ENCODE assay signal across 11 mouse cellular contexts in the genomic region with DNA sequence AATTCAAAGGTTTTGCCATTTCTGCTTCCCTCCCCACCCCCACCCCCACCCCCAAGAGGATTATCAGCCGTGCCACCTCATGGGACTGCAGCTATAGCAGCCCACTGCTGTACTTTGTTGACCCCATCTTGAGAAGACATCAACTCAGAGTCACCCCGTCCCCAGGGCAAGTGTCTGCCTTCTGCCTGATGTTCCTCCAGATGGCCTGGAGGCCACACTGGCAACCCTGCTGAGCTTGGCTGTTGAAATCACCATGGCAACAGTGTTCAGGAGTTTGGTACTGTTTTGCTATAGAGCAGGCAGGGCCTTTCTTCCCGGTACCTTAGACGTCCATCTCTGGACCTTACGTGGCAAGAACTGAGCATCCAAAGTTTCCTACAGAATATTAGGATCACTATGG.
A peak's percentile ranks its signal among the peaks of the same experiment; 100 is the strongest.
DNase-seq lines count a peak whose midpoint lies in the region; ATAC-seq lines count a peak whose summit lies in the region.
"Had no signal": no experiment of that assay in that cellular context is flagged by ENCODE, and none has a peak within 500 bp of the region (broad histone marks: within the 10 kb centered on the region; RNA-seq: fewer than 3 reads in every experiment).

No protein-coding gene starts in this region.

- WGBS in heart, embryonic 10.5 days, result 60% methylated on average over 5 of the region's 5 CpGs
- 14% methylated on average over 5 of the region's 5 CpGs for WGBS in hindbrain, embryonic 14.5 days
- 15% methylated on average over 5 of the region's 5 CpGs for WGBS in neural tube, embryonic 14.5 days

- peaks cover 46% of the 10 kb centered on the region for H3K27me3 ChIP-seq in heart, embryonic 10.5 days (ENCODE audit: insufficient read depth, poor library complexity, severe bottlenecking)
- H3K27me3 ChIP-seq in hindbrain, embryonic 14.5 days (ENCODE audit: control insufficient read depth, insufficient read depth, low read length), result no peaks in the 10 kb centered on the region
- no peaks in the 10 kb centered on the region for H3K27me3 ChIP-seq in neural tube, embryonic 14.5 days (ENCODE audit: control insufficient read depth, insufficient read depth, low read length)
- H3K27me3 ChIP-seq: limb, embryonic 12.5 days had no signal

- peaks cover 13% of the 10 kb centered on the region; the same call in 1 of the 2 replicates for H3K4me1 ChIP-seq in heart, embryonic 10.5 days
- peaks cover 26% of the 10 kb centered on the region for H3K4me1 ChIP-seq in hindbrain, embryonic 14.5 days (replicated peaks; ENCODE audit: control insufficient read depth, insufficient read depth, low read length)
- 0 out of 2 replicates have a peak, but pooled peaks cover 6% of the 10 kb centered on the region for H3K4me1 ChIP-seq in neural tube, embryonic 14.5 days (ENCODE audit: control insufficient read depth, insufficient read depth, low read length)

- H3K9me3 ChIP-seq in heart, embryonic 10.5 days, result no peaks in the 10 kb centered on the region
- no peaks in the 10 kb centered on the region for H3K9me3 ChIP-seq in hindbrain, embryonic 14.5 days (ENCODE audit: control insufficient read depth, low read length)
- H3K9me3 ChIP-seq in neural tube, embryonic 14.5 days (ENCODE audit: control insufficient read depth, low read length), result no peaks in the 10 kb centered on the region

- no peak overlapping the region for H3K4me3 ChIP-seq in heart, embryonic 10.5 days
- no peak overlapping the region for H3K4me3 ChIP-seq in hindbrain, embryonic 14.5 days (replicated peaks; ENCODE audit: low read length)
- no peak overlapping the region for H3K4me3 ChIP-seq in neural tube, embryonic 14.5 days (ENCODE audit: low read depth, low read length)
- H3K4me3 ChIP-seq: limb, embryonic 12.5 days; myocyte had no signal

- DNase-seq in heart, embryonic 10.5 days (ENCODE audit: low spot score), result peak; percentile 61
- DNase-seq in heart, postnatal 25 days (ENCODE audit: low spot score), result no peak
- peak; percentile 26 for DNase-seq in embryo, embryonic 9.5 days (ENCODE audit: extremely low spot score)
- peak; percentile 46 for DNase-seq in hindbrain, embryonic 14.5 days (ENCODE audit: low spot score)
- DNase-seq in kidney, postnatal 4 days, result no peak
- no peak for DNase-seq in heart, postnatal 10 days
- no peak for DNase-seq in heart, postnatal 14 days

- H3K9ac ChIP-seq in hindbrain, embryonic 14.5 days, result no peak overlapping the region
- H3K9ac ChIP-seq in neural tube, embryonic 14.5 days (replicated peaks; ENCODE audit: low read depth, low read length), result no peak overlapping the region
- H3K9ac ChIP-seq: limb, embryonic 12.5 days had no signal

- intact Hi-C loops in heart, postnatal 25 days (cut with DNase I), result no loop called here
- intact Hi-C loops in heart, postnatal 10 days (cut with DNase I), result no loop called here
- intact Hi-C loops in heart, postnatal 14 days (cut with DNase I), result no loop called here

- no peaks in the 10 kb centered on the region for H3K36me3 ChIP-seq in heart, embryonic 10.5 days
- peaks cover 5% of the 10 kb centered on the region for H3K36me3 ChIP-seq in hindbrain, embryonic 14.5 days (replicated peaks; ENCODE audit: control insufficient read depth, insufficient read depth)
- H3K36me3 ChIP-seq in neural tube, embryonic 14.5 days (ENCODE audit: control insufficient read depth, insufficient read depth, low read length), result no peaks in the 10 kb centered on the region
- H3K36me3 ChIP-seq: limb, embryonic 12.5 days had no signal

- H3K4me2 ChIP-seq in hindbrain, embryonic 14.5 days (replicated peaks), result no peak overlapping the region
- no peak overlapping the region for H3K4me2 ChIP-seq in neural tube, embryonic 14.5 days (ENCODE audit: low read depth, low read length)
- H3K4me2 ChIP-seq: heart, embryonic 11.5 days; limb, embryonic 12.5 days had no signal

- peak; percentile 68; the same call in 1 of the 2 replicates for ATAC-seq in hindbrain, embryonic 14.5 days (ENCODE audit: low FRiP score)
- ATAC-seq in neural tube, embryonic 14.5 days (ENCODE audit: low read depth), result peak; percentile 46; the same call in 1 of the 2 replicates

- no peak overlapping the region for H3K27ac ChIP-seq in heart, embryonic 10.5 days
- no peak overlapping the region for H3K27ac ChIP-seq in hindbrain, embryonic 14.5 days
- H3K27ac ChIP-seq in neural tube, embryonic 14.5 days (ENCODE audit: low read depth, low read length), result no peak overlapping the region
- H3K27ac ChIP-seq: limb, embryonic 12.5 days had no signal

Comparison
In these comparisons a context has a peak if more than half of its experiments do, and no peak if none do; other contexts are left out.
1. DNase-seq: peak in heart, embryonic 10.5 days (single experiment), embryo, embryonic 9.5 days (single experiment) and hindbrain, embryonic 14.5 days (single experiment); none in heart, postnatal 25 days (single experiment), kidney, postnatal 4 days (0 of 2), heart, postnatal 10 days (0 of 2) and heart, postnatal 14 days (0 of 2).